Mouse (Mus musculus): ENCODE measurements around the gene Fam178b.

Gene Fam178b

GRCm38 (mm10) chr1:36682620-36683355, at the start of gene Fam178b:
TSS of gene Fam178b (minus strand) at chr1:36683183.
- DNase-seq (ENCODE audit: low spot score) = no peak

- DNase-seq (ENCODE audit: low spot score) = no peak
Measured at GRCm38 (mm10) chr1:36724057-36724431, 41.1 kb upstream of the Fam178b start.

GRCm38 (mm10) chr1:36723146-36724056, 40.4 kb upstream of the Fam178b start:
- DNase-seq (ENCODE audit: low spot score) = no peak

- no peak for DNase-seq (ENCODE audit: low spot score)
Measured at GRCm38 (mm10) chr1:36718786-36719185, 35.8 kb upstream of the Fam178b start.

GRCm38 (mm10) chr1:36714311-36714710, 31.3 kb upstream of the Fam178b start, which contains the start of gene Actr1b:
TSS of gene Actr1b (minus strand) at chr1:36714422.
- DNase-seq (ENCODE audit: low spot score) = no peak

- no peak for DNase-seq (ENCODE audit: low spot score)
Measured at GRCm38 (mm10) chr1:36711104-36711503, 28.1 kb upstream of the Fam178b start.

- peak; percentile 99 for DNase-seq (ENCODE audit: low spot score)
Measured at GRCm38 (mm10) chr1:36709854-36710280, 26.9 kb upstream of the Fam178b start, which contains the start of gene 4933424G06Rik. TSS of gene 4933424G06Rik (plus strand) at chr1:36710149.

- peak; percentile 32 for DNase-seq (ENCODE audit: low spot score)
Measured at GRCm38 (mm10) chr1:36709055-36709853, 26.3 kb upstream of the Fam178b start.

GRCm38 (mm10) chr1:36708626-36709025, 25.6 kb upstream of the Fam178b start:
- DNase-seq (ENCODE audit: low spot score) = peak; percentile 10

GRCm38 (mm10) chr1:36707797-36708196, 24.8 kb upstream of the Fam178b start:
- no peak for DNase-seq (ENCODE audit: low spot score)

- DNase-seq (ENCODE audit: low spot score) = no peak
Measured at GRCm38 (mm10) chr1:36707166-36707565, 24.2 kb upstream of the Fam178b start.

GRCm38 (mm10) chr1:36697030-36697429, 14.0 kb upstream of the Fam178b start:
- no peak for DNase-seq (ENCODE audit: low spot score)

- no peak for DNase-seq (ENCODE audit: low spot score)
Measured at GRCm38 (mm10) chr1:36696411-36696810, 13.4 kb upstream of the Fam178b start.

GRCm38 (mm10) chr1:36694871-36695270, 11.9 kb upstream of the Fam178b start:
- no peak for DNase-seq (ENCODE audit: low spot score)

- peak; percentile 98 for DNase-seq (ENCODE audit: low spot score)
Measured at GRCm38 (mm10) chr1:36691271-36692155, 8.5 kb upstream of the Fam178b start, which contains the start of gene Cox5b. TSS of gene Cox5b (plus strand) at chr1:36691449.

- DNase-seq (ENCODE audit: low spot score) = no peak
Measured at GRCm38 (mm10) chr1:36690671-36691235, 7.8 kb upstream of the Fam178b start.

- peak; percentile 85 for DNase-seq (ENCODE audit: low spot score)
Measured at GRCm38 (mm10) chr1:36683810-36684467, 956 bp upstream of the Fam178b start.

- no peak for DNase-seq (ENCODE audit: low spot score)
Measured at GRCm38 (mm10) chr1:36680893-36681292, 2.1 kb downstream of the Fam178b start.

- DNase-seq (ENCODE audit: low spot score) = no peak
Measured at GRCm38 (mm10) chr1:36674936-36675335, 8.0 kb downstream of the Fam178b start.
